Mouse (Mus musculus): ENCODE measurements at regions not wholly inside any gene's neighbourhood (a gene's known extent, or its start where the extent isn't known, plus 50 kb on each side); places are given as distances from the start of the nearest gene placed in this dataset.

GRCm38 (mm10) chr12:51111811-51112210, 236.1 kb upstream of the G2e3 start:
- no peak for DNase-seq
- H3K4me3 ChIP-seq (ENCODE audit: control insufficient read depth, insufficient read depth, low read length): no peak overlapping the region
- TF ChIP-seq CTCF (IDR thresholded peaks at IDR 0.05; ENCODE audit: borderline replicate concordance, control insufficient read depth, extremely low read depth, insufficient read depth, low read length, poor library complexity): no peak
- TF ChIP-seq POLR2A (IDR thresholded peaks at IDR 0.05; ENCODE audit: control insufficient read depth, extremely low read depth, insufficient read depth, low read length, poor library complexity): no peak
- no peaks in the 10 kb centered on the region for H3K36me3 ChIP-seq (ENCODE audit: control insufficient read depth, insufficient read depth, low read length)
- H3K4me1 ChIP-seq (replicated peaks; ENCODE audit: control insufficient read depth, insufficient read depth, low read length): no peaks in the 10 kb centered on the region
- no peak overlapping the region for H3K27ac ChIP-seq (ENCODE audit: control insufficient read depth, insufficient read depth, low read length)
- WGBS: 64% methylated on average over 4 of the region's 4 CpGs
- no peaks in the 10 kb centered on the region for H3K27me3 ChIP-seq (ENCODE audit: control insufficient read depth, insufficient read depth, low read length)

GRCm38 (mm10) chr12:51108044-51108443, 239.8 kb upstream of the G2e3 start:
- no peaks in the 10 kb centered on the region for H3K36me3 ChIP-seq (ENCODE audit: control insufficient read depth, insufficient read depth, low read length)
- no peak for TF ChIP-seq POLR2A (IDR thresholded peaks at IDR 0.05; ENCODE audit: control insufficient read depth, extremely low read depth, insufficient read depth, low read length, poor library complexity)
- TF ChIP-seq CTCF (IDR thresholded peaks at IDR 0.05; ENCODE audit: borderline replicate concordance, control insufficient read depth, extremely low read depth, insufficient read depth, low read length, poor library complexity): no peak
- no peak overlapping the region for H3K27ac ChIP-seq (ENCODE audit: control insufficient read depth, insufficient read depth, low read length)
- no peak for DNase-seq
- no peaks in the 10 kb centered on the region for H3K4me1 ChIP-seq (replicated peaks; ENCODE audit: control insufficient read depth, insufficient read depth, low read length)
- H3K27me3 ChIP-seq (ENCODE audit: control insufficient read depth, insufficient read depth, low read length): no peaks in the 10 kb centered on the region
- no peak overlapping the region for H3K4me3 ChIP-seq (ENCODE audit: control insufficient read depth, insufficient read depth, low read length)
- 95% methylated on average over 5 of the region's 5 CpGs for WGBS

- TF ChIP-seq CTCF (IDR thresholded peaks at IDR 0.05; ENCODE audit: borderline replicate concordance, control insufficient read depth, extremely low read depth, insufficient read depth, low read length, poor library complexity) (no peak), POLR2A (IDR thresholded peaks at IDR 0.05; ENCODE audit: control insufficient read depth, extremely low read depth, insufficient read depth, low read length, poor library complexity) (no peak)
- no peaks in the 10 kb centered on the region for H3K4me1 ChIP-seq (replicated peaks; ENCODE audit: control insufficient read depth, insufficient read depth, low read length)
- no peak overlapping the region for H3K27ac ChIP-seq (ENCODE audit: control insufficient read depth, insufficient read depth, low read length)
- no peak for DNase-seq
- no peaks in the 10 kb centered on the region for H3K36me3 ChIP-seq (ENCODE audit: control insufficient read depth, insufficient read depth, low read length)
- H3K27me3 ChIP-seq (ENCODE audit: control insufficient read depth, insufficient read depth, low read length): no peaks in the 10 kb centered on the region
- WGBS: 83% methylated on average over 4 of the region's 4 CpGs
- no peak overlapping the region for H3K4me3 ChIP-seq (ENCODE audit: control insufficient read depth, insufficient read depth, low read length)
These were observed 244.3 kb upstream of the G2e3 start for GRCm38 (mm10) chr12:51103541-51104042.

- Histone ChIP-seq H3K4me3 (ENCODE audit: control insufficient read depth, insufficient read depth, low read length) (no peak overlapping the region), H3K27me3 (ENCODE audit: control insufficient read depth, insufficient read depth, low read length) (no peaks in the 10 kb centered on the region), H3K36me3 (ENCODE audit: control insufficient read depth, insufficient read depth, low read length) (no peaks in the 10 kb centered on the region), H3K27ac (ENCODE audit: control insufficient read depth, insufficient read depth, low read length) (no peak overlapping the region), H3K4me1 (replicated peaks; ENCODE audit: control insufficient read depth, insufficient read depth, low read length) (no peaks in the 10 kb centered on the region)
- TF ChIP-seq CTCF (IDR thresholded peaks at IDR 0.05; ENCODE audit: borderline replicate concordance, control insufficient read depth, extremely low read depth, insufficient read depth, low read length, poor library complexity) (no peak), POLR2A (IDR thresholded peaks at IDR 0.05; ENCODE audit: control insufficient read depth, extremely low read depth, insufficient read depth, low read length, poor library complexity) (no peak)
- no peak for DNase-seq
- WGBS: 82% methylated on average over 6 of the region's 6 CpGs
These were observed 246.2 kb upstream of the G2e3 start for GRCm38 (mm10) chr12:51101636-51102035.

- H3K4me3 ChIP-seq (ENCODE audit: control insufficient read depth, insufficient read depth, low read length): no peak overlapping the region
- H3K27ac ChIP-seq (ENCODE audit: control insufficient read depth, insufficient read depth, low read length): no peak overlapping the region
- TF ChIP-seq CTCF (IDR thresholded peaks at IDR 0.05; ENCODE audit: borderline replicate concordance, control insufficient read depth, extremely low read depth, insufficient read depth, low read length, poor library complexity): no peak
- no peak for TF ChIP-seq POLR2A (IDR thresholded peaks at IDR 0.05; ENCODE audit: control insufficient read depth, extremely low read depth, insufficient read depth, low read length, poor library complexity)
- no peaks in the 10 kb centered on the region for H3K27me3 ChIP-seq (ENCODE audit: control insufficient read depth, insufficient read depth, low read length)
- no peaks in the 10 kb centered on the region for H3K4me1 ChIP-seq (replicated peaks; ENCODE audit: control insufficient read depth, insufficient read depth, low read length)
- no peak for DNase-seq
- H3K36me3 ChIP-seq (ENCODE audit: control insufficient read depth, insufficient read depth, low read length): no peaks in the 10 kb centered on the region
- 85% methylated on average over 5 of the region's 5 CpGs for WGBS
These were observed 247.0 kb upstream of the G2e3 start for GRCm38 (mm10) chr12:51100868-51101267.

GRCm38 (mm10) chr12:51095974-51096373, 251.9 kb upstream of the G2e3 start:
- no peak for DNase-seq
- no peak overlapping the region for H3K27ac ChIP-seq (ENCODE audit: control insufficient read depth, insufficient read depth, low read length)
- WGBS: 78% methylated on average over 4 of the region's 4 CpGs

GRCm38 (mm10) chr12:51089324-51089723, 258.5 kb upstream of the G2e3 start:
- DNase-seq: no peak
- TF ChIP-seq CTCF (IDR thresholded peaks at IDR 0.05; ENCODE audit: borderline replicate concordance, control insufficient read depth, extremely low read depth, insufficient read depth, low read length, poor library complexity): no peak
- no peak for TF ChIP-seq POLR2A (IDR thresholded peaks at IDR 0.05; ENCODE audit: control insufficient read depth, extremely low read depth, insufficient read depth, low read length, poor library complexity)
- Histone ChIP-seq H3K27ac (ENCODE audit: control insufficient read depth, insufficient read depth, low read length) (no peak overlapping the region), H3K27me3 (ENCODE audit: control insufficient read depth, insufficient read depth, low read length) (no peaks in the 10 kb centered on the region), H3K4me1 (replicated peaks; ENCODE audit: control insufficient read depth, insufficient read depth, low read length) (no peaks in the 10 kb centered on the region), H3K4me3 (ENCODE audit: control insufficient read depth, insufficient read depth, low read length) (no peak overlapping the region), H3K36me3 (ENCODE audit: control insufficient read depth, insufficient read depth, low read length) (no peaks in the 10 kb centered on the region)
- WGBS: 91% methylated on average over 7 of the region's 7 CpGs

More at GRCm38 (mm10) chr12:51095974-51096373, 251.9 kb upstream of the G2e3 start:
- no peaks in the 10 kb centered on the region for H3K27me3 ChIP-seq (ENCODE audit: control insufficient read depth, insufficient read depth, low read length)
- H3K4me1 ChIP-seq (replicated peaks; ENCODE audit: control insufficient read depth, insufficient read depth, low read length): no peaks in the 10 kb centered on the region
- TF ChIP-seq CTCF (IDR thresholded peaks at IDR 0.05; ENCODE audit: borderline replicate concordance, control insufficient read depth, extremely low read depth, insufficient read depth, low read length, poor library complexity) (no peak), POLR2A (IDR thresholded peaks at IDR 0.05; ENCODE audit: control insufficient read depth, extremely low read depth, insufficient read depth, low read length, poor library complexity) (no peak)
- H3K36me3 ChIP-seq (ENCODE audit: control insufficient read depth, insufficient read depth, low read length): no peaks in the 10 kb centered on the region
- no peak overlapping the region for H3K4me3 ChIP-seq (ENCODE audit: control insufficient read depth, insufficient read depth, low read length)
